Mouse (Mus musculus) neural tube, embryonic 14.5 days (tissue): ENCODE measurements around the gene Otub1. TPM values are rescaled to one million over a fixed set of nuclear protein-coding genes. Genes with fewer than 3 reads are reported as not detected.

Experiments used
- polyA plus RNA-seq: library from polyadenylated mRNA; unstranded; fragments of >200 nt; fragmentation: Nextera tagmentation; extraction: Ambion mirVana; gene quantifications from 2 replicates; pipeline ENCODE4 v1.2.1, GENCODE M21; 2014

The Otub1 gene
- polyA plus RNA-seq, 1 experiment from 2014 or later = 255 TPM

Other genes with a start within 250 kb of the Otub1 start
- gene Ppp1r14b, start 231.3 kb downstream of the Otub1 start, polyA plus RNA-seq = 140 and 162 TPM in 2 replicates
- 7.6 and 17.6 TPM in 2 replicates for gene Plcb3, start 229.8 kb downstream of the Otub1 start, polyA plus RNA-seq
- gene Fkbp2, start 225.8 kb downstream of the Otub1 start, polyA plus RNA-seq = 93.0 and 119 TPM in 2 replicates
- 52.0 and 60.9 TPM in 2 replicates for gene Vegfb, start 218.7 kb downstream of the Otub1 start, polyA plus RNA-seq
- 23.7 and 28.5 TPM in 2 replicates for gene Dnajc4, start 213.7 kb downstream of the Otub1 start, polyA plus RNA-seq
- 22.0 and 22.6 TPM in 2 replicates for gene Nudt22, start 210.2 kb downstream of the Otub1 start, polyA plus RNA-seq
- gene Trpt1, start 210.2 kb downstream of the Otub1 start, polyA plus RNA-seq = 22.2 and 29.8 TPM in 2 replicates
- 1.9 and 4.9 TPM in 2 replicates for gene Fermt3, start 186.8 kb downstream of the Otub1 start, polyA plus RNA-seq
- 207 and 215 TPM in 2 replicates for gene Stip1, start 166.3 kb downstream of the Otub1 start, polyA plus RNA-seq
- 4.7 and 5.6 TPM in 2 replicates for gene Macrod1, start 149.5 kb downstream of the Otub1 start, polyA plus RNA-seq
- gene Flrt1, start 100.6 kb downstream of the Otub1 start, polyA plus RNA-seq = 11.0 and 13.3 TPM in 2 replicates
- gene Cox8a, start 11.3 kb upstream of the Otub1 start, polyA plus RNA-seq = 1,130 and 1,330 TPM in 2 replicates
- 68.7 and 71.3 TPM in 2 replicates for gene Naa40, start 34.9 kb upstream of the Otub1 start, polyA plus RNA-seq
- 8.4 and 10.8 TPM in 2 replicates for gene Rcor2, start 61.0 kb upstream of the Otub1 start, polyA plus RNA-seq
- 44.3 and 62.7 TPM in 2 replicates for gene Mark2, start 135.5 kb upstream of the Otub1 start, polyA plus RNA-seq
- 15.8 and 22.6 TPM in 2 replicates for gene Spindoc, start 176.7 kb upstream of the Otub1 start, polyA plus RNA-seq
- 17.0 and 17.2 TPM in 2 replicates for gene 2700081O15Rik, start 211.3 kb upstream of the Otub1 start, polyA plus RNA-seq